Mouse (Mus musculus) liver, embryonic 16.5 days (tissue): Measurements from ENCODE around the gene Slc30a7. TPM values are rescaled to one million over a fixed set of nuclear protein-coding genes. Genes with fewer than 3 reads are reported as not detected.

ENCODE experiments used
- ATAC-seq: fragments of 200-750 bp; cut with Nextera tagmentation; 2 replicates; pipeline ENCODE4 v1.8.0; 2017; ENCODE audit warnings: low read depth, mild to moderate bottlenecking, moderate number of reproducible peaks, moderate library complexity
- H3K27ac ChIP-seq: fragments of 300-500 bp; sonication (generic); 2 replicates; pipeline ENCODE4 v1.5.1; 2014; ENCODE audit warnings: mild to moderate bottlenecking, low read length
- H3K27me3 ChIP-seq: fragments of 300-500 bp; sonication (generic); 2 replicates; pipeline ENCODE4 v1.6.1; 2014; ENCODE audit warnings: low read depth, low read length, mixed read lengths; ENCODE audit not compliant: control insufficient read depth, insufficient read depth
- H3K36me3 ChIP-seq: fragments of 300-500 bp; sonication (generic); 2 replicates; pipeline ENCODE4 v1.6.1; 2014; ENCODE audit warnings: mild to moderate bottlenecking; ENCODE audit not compliant: control insufficient read depth, insufficient read depth
- H3K4me1 ChIP-seq: fragments of 300-500 bp; sonication (generic); 2 replicates; pipeline ENCODE4 v1.6.1; 2014; ENCODE audit warnings: low read depth, low read length, mixed read lengths; ENCODE audit not compliant: control insufficient read depth
- H3K4me2 ChIP-seq: fragments of 300-500 bp; sonication (generic); 2 replicates; pipeline ENCODE4 v1.6.1; 2014; ENCODE audit warnings: low read depth, low read length, mixed read lengths
- H3K4me3 ChIP-seq: fragments of 300-500 bp; sonication (generic); 2 replicates; pipeline ENCODE4 v1.5.1; 2014; ENCODE audit warnings: low read depth, mild to moderate bottlenecking, low read length
- H3K9ac ChIP-seq: fragments of 300-500 bp; sonication (generic); 2 replicates; pipeline ENCODE4 v1.6.1; 2014; ENCODE audit warnings: low read depth, low read length
- H3K9me3 ChIP-seq: fragments of 300-500 bp; sonication (generic); replicated peaks from 2 replicates; pipeline ENCODE4 v1.6.1; 2016; ENCODE audit warnings: low read length; ENCODE audit not compliant: control insufficient read depth
- WGBS: fragments of 180-500 bp; shearing (Covaris S2); extraction: QIAGEN DNeasy Blood & Tissue Kit; methylation state at CpG from one replicate; pipeline ENCODE4 v1.1.7; 2014; ENCODE audit not compliant: insufficient replicate concordance; 5-methylcytosine and 5-hydroxymethylcytosine counted together
- polyA plus RNA-seq: library from polyadenylated mRNA; unstranded; fragments of >200 nt; fragmentation: Nextera tagmentation; extraction: Ambion mirVana; gene quantifications from 2 replicates; pipeline ENCODE4 v1.2.1, GENCODE M21; 2015

Slc30a7 gene
- 9.5 and 10.2 TPM in 2 replicates for polyA plus RNA-seq

DNA sequence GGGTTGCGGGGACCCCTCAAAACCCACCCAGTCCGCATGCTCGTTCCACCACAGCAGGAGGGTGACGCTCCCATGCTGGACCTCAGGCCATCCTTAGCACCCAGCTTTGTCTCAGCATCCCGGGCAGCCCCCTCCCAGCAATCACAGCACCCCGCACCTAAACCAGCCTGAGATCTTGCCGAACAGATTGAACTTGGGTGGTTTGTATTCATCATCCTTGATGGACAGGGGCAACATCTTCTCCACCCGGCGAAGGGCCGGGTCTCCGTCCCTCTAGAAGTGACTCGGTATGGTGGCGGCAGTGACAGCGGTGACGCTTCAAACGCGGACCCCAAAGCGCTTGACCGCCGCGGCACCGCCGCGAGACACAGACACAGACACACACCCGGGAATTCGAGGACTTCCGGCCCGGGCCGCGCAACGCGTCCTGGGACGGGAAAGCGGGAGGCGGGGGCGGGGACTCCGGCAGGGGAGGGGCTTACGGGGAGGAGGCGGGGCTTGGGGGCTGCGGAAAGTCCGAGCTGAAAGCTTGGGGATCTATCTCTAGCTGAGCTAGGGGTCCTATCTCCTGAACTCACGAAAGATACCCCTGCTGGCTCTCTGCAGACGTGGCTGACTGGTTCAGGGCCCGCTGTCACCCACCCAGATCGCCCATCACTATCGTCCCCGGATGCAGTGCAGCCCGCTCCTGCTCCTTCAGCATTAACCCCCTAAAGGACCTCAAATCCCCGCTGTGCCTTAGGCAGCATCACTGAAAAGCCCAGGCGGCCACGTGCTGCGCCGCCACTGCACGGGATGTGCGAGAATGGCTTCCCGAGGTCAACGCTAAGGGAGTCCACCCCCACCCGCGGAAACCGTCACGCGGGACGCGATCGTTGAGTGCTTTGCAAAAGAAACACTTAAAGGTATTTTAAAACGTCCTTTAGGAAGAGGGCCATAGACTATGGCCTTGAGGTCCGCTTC is at the start of gene Slc30a7, which contains the start of gene Extl2:
Gene Slc30a7, minus strand, starts transcription at position 429 of the 963 bp plus-strand sequence.
Gene Extl2, plus strand, starts transcription at position 485 of the 963 bp plus-strand sequence.
- Histone ChIP-seq H3K9ac (peak within 1 kb of the TSS; percentile 79), H3K27ac (peak within 1 kb of the TSS; percentile 78), H3K9me3 (no peaks in the 10 kb centered on the region), H3K4me3 (peak within 1 kb of the TSS; percentile 84), H3K36me3 (peaks cover 2% of the 10 kb centered on the region; the same call in 1 of the 2 replicates), H3K4me1 (peaks cover 14% of the 10 kb centered on the region), H3K27me3 (no peaks in the 10 kb centered on the region), H3K4me2 (peak within 1 kb of the TSS; percentile 99)
- peak; percentile 91 for ATAC-seq
- WGBS = under 1% methylated on average over 67 of the region's 67 CpGs

DNA sequence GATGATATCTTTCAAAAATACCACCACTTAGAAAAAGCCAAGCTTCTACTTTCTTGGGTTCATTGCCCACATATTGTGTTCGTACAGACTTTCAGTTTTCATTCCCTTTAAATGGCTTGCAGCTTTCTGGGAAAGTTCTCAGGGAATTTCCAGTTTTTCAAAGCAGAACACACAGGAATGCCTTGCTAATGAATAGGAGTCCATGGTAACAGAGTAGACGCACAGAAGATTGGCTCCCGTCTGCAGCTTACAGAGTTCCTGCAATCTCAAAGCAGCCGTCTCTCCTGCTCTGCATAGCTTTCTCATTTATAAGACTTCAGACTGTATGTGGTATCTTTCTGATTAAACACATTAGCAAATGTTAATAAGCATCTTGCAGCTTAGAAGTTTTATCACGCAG is 39.8 kb upstream of the Slc30a7 start:
- WGBS = 56% methylated on average over 5 of the region's 5 CpGs
- no peaks in the 10 kb centered on the region for H3K36me3 ChIP-seq
- no peak for ATAC-seq
- H3K4me3 ChIP-seq = no peak overlapping the region
- H3K27ac ChIP-seq = no peak overlapping the region
- no peaks in the 10 kb centered on the region for H3K27me3 ChIP-seq
- no peaks in the 10 kb centered on the region for H3K4me1 ChIP-seq
- H3K9me3 ChIP-seq = no peaks in the 10 kb centered on the region
- no peak overlapping the region for H3K4me2 ChIP-seq
- H3K9ac ChIP-seq = no peak overlapping the region

- H3K9me3 ChIP-seq = no peaks in the 10 kb centered on the region
- no peak for ATAC-seq
- no peak overlapping the region for H3K9ac ChIP-seq
- H3K4me2 ChIP-seq = no peak overlapping the region
- no peak overlapping the region for H3K4me3 ChIP-seq
- no peaks in the 10 kb centered on the region for H3K27me3 ChIP-seq
- 51% methylated on average over 2 of the region's 2 CpGs for WGBS
- H3K4me1 ChIP-seq = no peaks in the 10 kb centered on the region
- no peaks in the 10 kb centered on the region for H3K36me3 ChIP-seq
- no peak overlapping the region for H3K27ac ChIP-seq
These were observed 38.8 kb upstream of the Slc30a7 start for GRCm38 (mm10) chr3:116046000-116046399.

GRCm38 (mm10) chr3:116040776-116041175 is 33.6 kb upstream of the Slc30a7 start:
- Histone ChIP-seq H3K9ac (no peak overlapping the region), H3K27me3 (no peaks in the 10 kb centered on the region), H3K4me2 (no peak overlapping the region), H3K4me3 (no peak overlapping the region), H3K27ac (no peak overlapping the region), H3K4me1 (no peaks in the 10 kb centered on the region), H3K36me3 (no peaks in the 10 kb centered on the region), H3K9me3 (no peaks in the 10 kb centered on the region)
- 65% methylated on average over 3 of the region's 3 CpGs for WGBS
- no peak for ATAC-seq

GRCm38 (mm10) chr3:116033871-116034222 is 26.6 kb upstream of the Slc30a7 start:
- 39% methylated on average over 3 of the region's 3 CpGs for WGBS
- no peak for ATAC-seq

GRCm38 (mm10) chr3:116033218-116033870 is 26.1 kb upstream of the Slc30a7 start:
- no peak for ATAC-seq
- no peaks in the 10 kb centered on the region for H3K36me3 ChIP-seq
- no peak overlapping the region for H3K4me3 ChIP-seq
- WGBS = 47% methylated on average over 6 of the region's 6 CpGs
- H3K27me3 ChIP-seq = no peaks in the 10 kb centered on the region
- no peak overlapping the region for H3K4me2 ChIP-seq
- H3K9ac ChIP-seq = no peak overlapping the region
- no peaks in the 10 kb centered on the region for H3K9me3 ChIP-seq
- no peak overlapping the region for H3K27ac ChIP-seq
- H3K4me1 ChIP-seq = no peaks in the 10 kb centered on the region

More at GRCm38 (mm10) chr3:116033871-116034222, 26.6 kb upstream of the Slc30a7 start:
- H3K4me1 ChIP-seq = no peaks in the 10 kb centered on the region
- H3K27ac ChIP-seq = no peak overlapping the region
- no peak overlapping the region for H3K4me2 ChIP-seq
- no peak overlapping the region for H3K4me3 ChIP-seq
- no peaks in the 10 kb centered on the region for H3K36me3 ChIP-seq
- no peaks in the 10 kb centered on the region for H3K9me3 ChIP-seq
- H3K9ac ChIP-seq = no peak overlapping the region
- no peaks in the 10 kb centered on the region for H3K27me3 ChIP-seq

DNA sequence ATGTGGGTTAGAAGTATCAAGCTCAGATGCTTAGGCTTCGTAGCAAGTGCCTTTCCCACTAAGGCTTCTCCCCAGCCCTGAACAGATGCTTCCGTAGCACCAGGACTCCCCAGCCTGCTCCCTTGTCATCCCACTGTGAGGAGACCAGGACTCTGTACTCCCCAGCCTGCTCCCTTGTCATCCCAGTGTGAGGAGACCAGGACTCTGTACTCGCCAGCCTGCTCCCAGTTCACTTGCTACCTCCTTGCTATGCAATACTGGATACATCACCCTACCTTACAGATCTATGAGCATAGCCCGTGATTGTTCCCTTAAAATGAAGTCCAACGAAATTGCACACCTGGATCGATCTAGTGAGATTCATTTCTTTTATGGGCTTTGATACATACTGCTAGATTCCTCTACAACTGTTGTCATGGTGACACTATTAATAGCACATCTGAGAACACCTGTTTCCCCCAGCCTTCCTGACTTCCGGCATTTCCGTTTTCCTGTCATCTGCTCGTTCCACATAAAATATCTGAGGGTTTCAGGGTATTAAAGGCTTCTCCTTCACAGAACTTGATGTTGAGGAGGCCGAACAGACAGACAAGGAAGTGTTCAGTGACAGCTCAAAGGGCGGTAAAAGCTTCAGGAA is 23.1 kb upstream of the Slc30a7 start:
- no peak overlapping the region for H3K4me3 ChIP-seq
- ATAC-seq = no peak
- WGBS = 39% methylated on average over 11 of the region's 11 CpGs
- H3K4me1 ChIP-seq = no peaks in the 10 kb centered on the region
- no peaks in the 10 kb centered on the region for H3K27me3 ChIP-seq
- no peaks in the 10 kb centered on the region for H3K9me3 ChIP-seq
- no peak overlapping the region for H3K27ac ChIP-seq
- H3K4me2 ChIP-seq = no peak overlapping the region
- H3K9ac ChIP-seq = no peak overlapping the region
- H3K36me3 ChIP-seq = no peaks in the 10 kb centered on the region

DNA sequence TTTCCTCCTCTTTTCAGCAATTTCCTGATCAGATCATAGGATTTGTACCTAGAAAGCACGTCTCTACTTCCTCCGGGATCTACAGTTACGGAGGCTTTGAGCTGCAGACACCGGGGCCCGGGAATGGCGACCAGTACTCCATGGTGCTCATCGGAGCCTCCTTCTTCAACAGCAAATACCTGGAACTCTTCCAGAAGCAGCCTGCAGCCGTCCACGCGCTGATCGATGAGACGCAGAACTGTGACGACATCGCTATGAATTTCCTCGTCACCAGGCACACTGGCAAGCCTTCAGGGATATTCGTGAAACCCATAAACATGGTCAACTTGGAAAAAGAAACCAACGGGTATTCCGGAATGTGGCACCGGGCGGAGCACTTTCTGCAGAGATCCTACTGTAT is 19.8 kb upstream of the Slc30a7 start:
- Histone ChIP-seq H3K4me3 (no peak overlapping the region), H3K4me2 (no peak overlapping the region), H3K4me1 (no peaks in the 10 kb centered on the region), H3K27ac (no peak overlapping the region), H3K36me3 (no peaks in the 10 kb centered on the region), H3K9me3 (no peaks in the 10 kb centered on the region), H3K27me3 (no peaks in the 10 kb centered on the region), H3K9ac (no peak overlapping the region)
- no peak for ATAC-seq
- 84% methylated on average over 20 of the region's 20 CpGs for WGBS
